Mouse (Mus musculus): Measurements from ENCODE around the gene Rnf5. TPM values are rescaled to one million over a fixed set of nuclear protein-coding genes. Genes with fewer than 3 reads are reported as not detected.

The Rnf5 gene
- total RNA-seq, 2 experiments from 2014 or later = 40.9 to 43.3 TPM

DNA sequence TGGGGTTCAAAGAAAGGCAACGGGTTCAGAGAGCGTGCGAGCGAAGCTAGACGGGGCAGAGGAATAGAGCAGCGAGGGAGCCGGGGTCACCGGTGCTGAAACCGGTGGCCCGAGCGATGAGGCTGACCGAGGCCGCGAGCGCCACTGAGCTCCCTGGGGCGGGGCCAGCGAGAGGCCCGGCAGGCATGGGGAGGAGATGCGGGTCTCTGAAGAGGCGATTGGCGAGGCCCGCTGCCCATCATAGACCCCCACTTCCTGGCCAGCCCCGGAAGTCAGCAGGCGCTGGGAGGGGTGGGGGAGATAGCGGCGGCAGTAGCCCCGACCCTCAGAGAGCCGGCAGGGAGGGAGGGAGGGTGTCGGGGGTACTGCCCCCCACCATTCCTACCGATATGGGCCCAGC, 2.1 kb upstream of the Rnf5 start:
- peak; percentile 97 to 98 for DNase-seq

DNA sequence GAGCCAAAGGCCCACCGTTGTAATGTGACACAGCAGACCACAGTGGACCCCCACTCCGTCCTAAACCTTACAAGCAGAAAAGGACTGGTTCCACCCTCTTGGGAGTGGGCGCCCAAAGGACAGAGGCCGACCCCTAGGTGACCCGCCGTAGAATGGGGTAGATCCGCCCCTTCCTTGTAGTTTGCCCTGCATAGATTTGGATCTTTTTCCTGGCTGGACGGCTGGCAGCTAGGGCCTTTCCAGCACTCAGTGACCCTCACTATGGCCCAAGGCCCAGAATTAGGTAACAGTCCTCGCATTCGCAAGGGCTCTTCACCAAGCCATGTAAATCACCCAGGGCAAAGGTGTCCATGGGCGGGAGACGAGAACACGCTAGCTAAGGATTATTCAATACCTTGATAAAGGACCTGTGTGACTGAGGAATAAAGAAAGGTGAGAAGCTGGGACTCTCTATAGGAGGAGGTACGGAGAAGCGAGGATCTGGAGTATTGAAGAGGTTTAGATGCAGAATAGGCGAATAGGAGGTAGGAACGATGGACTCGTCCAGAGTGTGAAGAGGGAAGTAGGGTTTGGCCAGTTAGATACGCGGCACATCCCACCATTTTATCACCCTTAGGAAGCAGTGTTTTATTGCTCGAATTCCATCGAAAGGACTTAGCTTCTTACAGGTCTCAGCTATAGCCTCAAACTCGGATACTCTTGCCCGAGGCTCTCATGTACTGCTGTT, 1.2 kb upstream of the Rnf5 start:
- DNase-seq = peak in 1 of 2 experiments; percentile 61

DNA sequence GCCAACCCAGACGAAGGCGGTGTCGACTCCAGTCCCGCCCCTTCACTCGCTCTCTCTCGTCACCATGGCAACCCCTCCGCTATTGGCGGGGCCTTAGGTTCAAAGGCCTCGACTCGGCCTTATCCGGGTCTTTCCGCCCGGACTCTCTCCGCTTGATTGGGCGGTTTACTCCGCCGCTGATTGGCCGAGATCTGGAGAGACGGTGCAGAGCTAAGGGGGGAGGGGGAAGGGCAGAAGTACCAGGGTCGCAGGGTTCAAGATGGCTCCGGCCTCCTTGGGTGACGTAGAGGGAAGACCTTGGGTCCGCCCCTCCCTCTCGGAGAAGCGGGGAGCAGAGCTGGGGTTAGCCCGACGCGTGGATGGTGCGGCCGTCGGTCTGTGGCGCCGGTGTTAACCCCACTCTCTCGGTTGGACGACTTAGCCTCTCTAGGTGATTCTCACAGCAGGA, 595 bp upstream of the Rnf5 start, which contains the start of gene Agpat1:
TSS of gene Agpat1 (plus strand) at position 202 of the 448 bp plus-strand sequence.
- DNase-seq = peak; percentile 98 to 100

DNA sequence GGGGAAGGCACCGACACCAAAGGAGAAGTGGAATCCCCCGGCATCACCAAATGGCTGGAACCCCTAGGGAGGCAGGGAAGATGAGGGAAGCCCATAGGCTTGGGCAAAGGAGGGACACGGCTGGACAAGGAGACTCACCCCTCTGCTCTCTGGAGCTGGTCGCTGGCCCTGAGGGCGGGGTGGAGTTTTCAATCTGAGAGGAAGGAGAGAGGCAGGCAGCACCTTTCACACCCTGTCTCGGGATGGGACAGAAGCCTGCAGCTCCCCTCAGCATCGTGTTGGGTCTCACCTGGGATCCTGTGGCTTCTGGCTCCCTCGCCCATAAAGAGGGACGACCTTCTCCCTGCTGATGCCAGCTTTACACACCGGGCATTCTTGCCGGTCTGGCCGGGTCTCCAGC, 1.7 kb downstream of the Rnf5 start:
- DNase-seq = no peak

DNA sequence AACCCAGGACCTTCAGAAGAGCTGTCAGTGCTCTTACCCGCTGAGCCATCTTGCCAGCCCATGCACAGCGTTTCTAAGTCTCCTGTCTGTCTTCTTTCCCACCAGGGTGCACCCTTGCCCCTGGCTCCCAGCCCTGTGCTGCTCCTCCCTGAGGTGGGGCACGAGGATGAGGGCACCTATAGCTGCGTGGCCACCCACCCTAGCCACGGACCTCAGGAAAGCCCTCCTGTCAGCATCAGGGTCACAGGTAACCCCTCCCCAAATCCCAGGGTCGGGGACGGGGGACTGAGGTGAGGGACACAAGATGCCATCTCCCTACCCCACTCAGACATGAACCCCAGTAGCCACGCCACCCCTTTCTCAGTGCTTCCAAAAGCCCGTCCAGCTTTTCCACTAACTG, 3.6 kb downstream of the Rnf5 start:
- DNase-seq = no peak

DNA sequence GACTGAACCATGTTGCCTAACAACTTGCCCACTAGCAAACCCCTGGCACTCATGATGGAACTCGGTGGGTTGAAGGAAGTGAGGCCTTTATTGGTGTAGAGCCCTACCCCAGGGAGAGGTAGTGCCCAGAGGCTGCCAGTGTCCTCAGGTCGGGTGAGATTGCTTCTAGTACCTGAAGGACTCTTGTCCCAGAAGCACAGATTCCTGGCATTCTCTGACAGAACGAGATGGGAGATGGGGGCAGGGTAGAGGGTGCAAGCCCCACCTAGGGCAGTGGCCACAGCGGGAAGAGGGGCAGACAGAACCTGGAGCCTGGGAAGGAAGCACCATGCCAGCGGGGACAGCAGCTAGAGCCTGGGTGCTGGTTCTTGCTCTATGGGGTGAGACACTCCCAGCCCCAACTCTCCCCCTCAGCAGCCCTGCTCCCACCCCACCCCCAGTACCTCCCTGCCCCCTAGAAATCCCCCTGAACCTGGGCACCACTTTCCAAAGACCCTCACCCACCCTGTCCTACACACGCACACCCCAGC, 5.9 kb downstream of the Rnf5 start, which contains the start of gene Ager:
TSS of gene Ager (plus strand) at position 297 of the 530 bp plus-strand sequence.
- DNase-seq = no peak

DNA sequence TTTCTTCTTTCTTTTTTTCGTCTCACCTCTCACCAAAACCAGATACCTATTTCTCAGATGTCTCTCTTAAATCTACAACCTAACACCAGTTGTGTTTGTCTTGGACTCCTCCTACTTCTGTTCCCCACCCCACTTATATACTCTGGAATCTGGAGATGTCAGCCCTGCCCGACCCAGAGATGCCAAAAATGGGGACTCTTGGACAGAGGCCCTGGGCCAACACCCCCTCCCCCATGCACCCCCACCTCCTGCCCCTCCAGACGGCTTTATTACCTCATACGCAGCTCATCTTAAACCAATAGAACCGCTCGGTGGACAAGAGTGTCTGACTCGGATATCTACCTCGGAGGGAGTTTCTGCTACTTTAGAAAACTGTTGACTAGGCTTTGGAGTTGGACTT, 7.4 kb downstream of the Rnf5 start:
- no peak for DNase-seq

DNA sequence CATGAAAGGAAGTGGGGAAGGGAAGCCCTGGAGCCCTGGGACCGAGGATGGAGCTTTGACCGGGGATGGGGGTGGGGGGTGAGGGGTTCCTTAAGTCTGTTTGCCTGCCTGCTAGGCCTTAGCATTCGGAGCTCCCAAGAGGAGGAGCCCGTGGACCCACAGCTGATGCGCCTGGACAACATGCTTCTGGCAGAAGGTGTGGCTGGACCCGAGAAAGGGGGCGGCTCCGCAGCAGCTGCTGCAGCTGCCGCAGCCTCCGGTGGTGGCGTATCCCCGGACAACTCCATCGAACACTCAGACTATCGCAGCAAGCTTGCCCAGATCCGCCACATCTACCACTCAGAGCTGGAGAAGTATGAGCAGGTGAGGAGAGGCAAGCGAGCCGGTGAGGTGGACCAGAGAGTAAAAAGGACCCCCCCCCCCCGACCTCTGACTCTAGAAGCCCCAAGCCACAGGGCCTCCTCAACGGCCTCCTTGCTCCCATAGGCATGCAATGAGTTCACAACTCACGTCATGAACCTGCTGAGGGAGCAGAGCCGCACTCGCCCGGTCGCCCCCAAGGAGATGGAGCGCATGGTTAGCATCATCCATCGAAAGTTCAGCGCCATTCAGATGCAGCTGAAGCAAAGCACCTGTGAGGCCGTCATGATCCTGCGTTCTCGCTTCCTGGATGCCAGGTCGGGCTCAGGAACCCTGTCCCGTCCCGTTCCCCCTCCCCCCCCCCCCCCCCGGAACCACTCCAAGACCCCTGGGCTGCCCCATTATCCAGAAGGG, 9.6 kb downstream of the Rnf5 start:
- no peak for DNase-seq

DNA sequence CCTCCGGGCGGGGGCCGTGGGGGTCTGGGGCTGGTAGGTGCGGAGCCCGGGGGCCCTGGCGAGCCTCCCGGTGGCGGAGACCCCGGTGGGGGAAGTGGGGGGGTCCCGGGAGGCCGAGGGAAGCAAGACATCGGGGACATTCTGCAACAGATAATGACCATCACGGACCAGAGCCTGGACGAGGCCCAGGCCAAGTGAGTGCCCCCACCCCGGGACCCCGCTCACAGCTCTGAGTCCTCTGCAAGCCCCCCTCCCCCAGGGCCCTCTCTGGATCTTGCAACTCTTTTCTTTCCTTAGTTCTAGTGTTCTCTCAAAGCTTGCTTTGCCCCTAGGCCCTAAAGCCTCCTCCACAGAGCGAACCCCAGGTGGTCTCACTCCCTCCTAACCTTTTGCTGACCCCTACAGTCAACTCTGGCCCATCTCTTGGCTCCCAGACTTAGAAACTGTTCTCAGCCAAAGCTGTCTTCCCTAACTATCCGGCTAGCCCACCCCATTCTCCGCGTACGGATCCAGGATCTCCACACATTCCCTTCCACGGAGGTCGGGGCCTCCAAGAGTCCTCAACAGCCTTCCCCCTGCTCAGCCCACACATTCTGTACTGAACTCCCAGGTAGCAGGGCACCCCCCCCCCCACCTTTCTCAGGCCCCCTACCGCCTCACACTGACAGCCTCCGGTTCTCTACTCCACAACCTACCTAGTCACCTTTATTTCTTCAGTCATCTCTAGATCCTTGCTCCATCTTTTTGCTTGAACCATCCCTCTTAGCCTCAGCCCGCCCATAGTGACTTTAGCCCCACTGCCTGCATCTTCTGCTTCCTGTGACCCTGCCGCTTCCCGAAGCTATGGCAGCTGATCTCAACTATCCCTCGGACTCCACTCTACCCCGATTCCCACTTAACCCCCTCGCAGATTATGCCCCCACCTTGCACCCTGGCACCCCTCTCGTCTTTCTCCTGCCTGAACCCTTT, 10.6 kb downstream of the Rnf5 start:
- DNase-seq = peak; percentile 36 to 55

DNA sequence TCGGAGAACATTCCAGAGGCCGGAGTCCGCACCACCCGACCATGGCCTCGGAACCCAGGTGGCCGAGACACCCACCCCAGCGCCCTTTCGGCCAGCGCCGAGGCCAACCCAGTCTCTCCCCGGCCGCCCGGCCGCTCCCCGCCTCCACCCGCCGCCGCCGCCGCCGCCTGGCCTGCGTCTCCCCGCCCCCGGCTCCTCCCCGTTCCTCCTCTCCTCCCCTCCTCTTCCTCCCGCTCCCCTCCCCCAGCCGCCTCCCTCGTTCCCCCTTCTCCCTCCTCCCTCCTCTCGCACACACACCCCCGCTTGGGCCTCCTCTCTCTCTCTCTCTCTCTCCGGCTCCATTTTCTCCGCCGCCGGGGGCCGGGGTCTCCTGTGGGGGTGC, 11.5 kb downstream of the Rnf5 start:
- peak; percentile 91 for DNase-seq

DNA sequence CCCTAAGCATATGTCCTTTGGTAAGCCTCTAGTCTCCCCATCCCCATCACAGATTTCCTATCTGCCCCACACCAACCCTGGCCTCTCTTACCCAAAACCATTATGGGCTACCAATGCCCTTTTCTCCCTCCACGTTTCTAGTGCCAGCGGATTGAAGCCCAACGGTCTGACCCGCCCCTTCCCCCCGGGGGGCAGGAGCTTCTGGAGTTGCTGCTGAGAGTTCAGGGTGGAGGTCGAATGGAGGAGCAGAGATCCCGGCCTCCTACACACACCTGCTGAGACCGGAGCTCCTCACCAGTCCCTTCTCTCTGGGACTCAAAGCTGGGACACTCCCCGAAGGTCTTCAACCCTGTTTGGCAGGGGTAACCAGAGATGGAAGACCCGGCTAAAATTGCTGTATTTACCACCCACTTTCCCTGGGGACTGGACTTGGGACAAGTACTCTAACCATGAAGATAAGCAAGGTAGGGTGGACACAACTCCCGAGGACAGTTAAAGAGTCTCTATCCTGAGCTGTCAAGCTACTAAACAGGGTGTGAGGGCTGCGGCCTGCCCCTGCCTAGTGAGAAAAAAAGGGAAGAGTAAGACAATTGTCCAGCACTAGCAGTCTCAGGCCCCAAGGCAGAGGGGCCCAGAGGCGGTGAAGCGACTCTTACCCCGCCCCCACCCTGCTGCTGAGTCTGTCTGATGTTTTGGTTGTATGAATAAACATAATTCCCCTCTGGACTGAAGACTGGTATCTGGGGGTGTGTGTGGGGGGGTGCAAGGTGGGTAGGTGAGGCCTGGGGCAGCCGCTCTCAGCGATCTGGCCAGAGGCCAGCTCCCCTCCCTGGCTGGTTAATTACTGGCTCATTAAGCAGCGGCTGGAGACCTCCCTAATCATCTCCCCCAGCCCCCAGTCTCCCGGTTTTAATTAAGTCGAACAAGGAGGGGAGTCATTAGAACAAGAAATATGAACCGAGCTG, 12.2 kb downstream of the Rnf5 start, which contains the start of gene Pbx2:
TSS of gene Pbx2 (plus strand) at position 238 of the 965 bp plus-strand sequence.
- peak; percentile 41 to 56 for DNase-seq

DNA sequence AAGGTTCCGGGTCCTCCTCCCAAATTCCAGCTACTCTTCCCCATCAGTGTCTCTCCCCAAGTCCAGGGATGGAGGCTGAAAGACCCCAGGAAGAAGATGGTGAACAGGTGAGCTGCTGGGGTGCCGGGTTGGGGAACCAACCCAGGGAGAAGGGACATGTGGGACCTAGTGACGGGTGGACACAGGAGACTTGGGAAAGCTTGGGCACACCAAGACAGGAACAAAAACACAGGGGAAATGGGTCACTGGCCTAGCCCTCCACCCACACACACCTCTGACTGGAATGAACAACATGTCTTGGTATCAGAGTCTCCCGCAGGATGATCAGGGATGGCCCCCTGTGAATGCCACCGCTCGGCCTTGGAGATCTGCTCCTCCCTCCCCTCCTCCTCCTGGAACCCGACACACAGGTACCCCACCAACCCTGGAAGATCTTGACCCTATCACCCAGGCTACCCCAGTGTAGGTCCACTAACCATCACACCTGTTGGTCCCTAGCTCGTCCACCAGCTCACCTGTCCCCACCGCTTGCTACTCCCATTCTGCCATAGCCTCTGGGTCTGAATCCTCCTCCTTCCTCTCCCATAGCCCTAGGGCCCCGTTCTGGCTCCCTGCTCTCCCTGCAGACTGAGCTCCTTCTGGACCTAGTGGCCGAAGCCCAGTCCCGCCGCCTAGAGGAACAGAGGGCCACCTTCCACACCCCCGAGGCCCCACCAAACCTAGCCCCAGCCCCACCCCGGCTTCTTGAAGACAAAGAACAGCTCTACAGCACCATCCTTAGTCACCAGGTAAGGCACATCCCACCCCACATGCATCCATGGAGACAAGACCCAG, 13.1 kb downstream of the Rnf5 start:
- DNase-seq = peak; percentile 30 to 43

DNA sequence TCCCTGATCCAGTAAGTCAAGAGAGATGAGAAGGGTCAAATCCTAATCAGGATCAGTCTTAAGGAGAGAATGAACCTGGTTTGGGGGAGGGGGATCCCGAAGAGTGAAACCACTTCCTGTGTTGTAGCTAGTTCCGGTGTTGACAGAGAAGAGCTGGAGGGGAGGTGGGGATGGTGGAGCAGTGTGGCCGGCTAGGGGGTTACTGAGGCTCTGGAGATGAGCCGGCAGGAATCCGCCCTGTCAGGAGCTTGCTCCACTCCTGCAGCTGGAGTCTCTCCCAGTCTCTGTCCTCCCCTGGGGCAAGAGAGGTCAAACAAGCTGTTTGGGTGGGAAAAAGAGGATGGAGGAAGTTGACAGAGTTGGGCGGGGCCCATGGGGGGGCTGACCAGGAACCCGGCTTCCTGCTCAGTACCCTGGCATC, 13.8 kb downstream of the Rnf5 start, which contains the start of gene Gpsm3:
TSS of gene Gpsm3 (plus strand) at position 126 of the 421 bp plus-strand sequence.
- DNase-seq = peak; percentile 77 to 88

DNA sequence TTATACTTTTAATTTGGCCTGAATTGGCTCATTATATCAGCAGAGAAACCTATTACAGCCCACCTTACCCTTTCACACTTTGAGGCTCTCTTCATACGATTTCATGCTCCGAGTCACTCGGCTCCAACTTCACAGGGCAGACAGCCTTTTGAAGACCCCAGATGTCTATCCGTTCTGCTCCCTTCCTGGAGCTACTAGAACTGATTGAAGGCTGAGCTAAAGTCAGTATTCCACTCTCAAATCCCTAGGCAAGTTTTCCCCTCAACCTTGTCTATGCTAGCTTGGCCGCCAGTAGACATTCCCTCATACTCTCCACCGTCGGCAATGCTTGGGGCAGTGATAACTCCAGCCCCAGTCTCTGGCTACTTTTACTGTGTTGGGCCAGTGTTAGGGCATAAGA, 14.3 kb downstream of the Rnf5 start:
- no peak for DNase-seq

DNA sequence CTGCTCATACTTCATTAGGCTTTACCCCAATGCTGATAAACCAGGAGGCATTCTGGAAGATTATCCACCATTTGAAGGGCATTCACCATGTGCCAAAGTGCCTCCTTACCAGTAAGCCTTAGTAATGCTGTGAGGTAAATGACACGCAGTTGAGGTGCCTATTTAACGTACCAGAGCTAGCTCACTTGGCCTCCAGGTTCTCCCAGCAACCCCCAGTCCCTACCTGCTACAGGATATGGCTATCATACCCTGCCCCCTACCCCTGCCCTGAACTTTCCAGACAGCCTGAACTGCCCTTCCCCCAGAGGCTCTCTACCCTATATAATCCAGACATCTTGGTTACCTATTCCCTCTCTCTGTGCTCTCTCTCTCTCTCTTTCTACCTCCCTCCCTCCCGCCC, 14.7 kb downstream of the Rnf5 start:
- DNase-seq = no peak

DNA sequence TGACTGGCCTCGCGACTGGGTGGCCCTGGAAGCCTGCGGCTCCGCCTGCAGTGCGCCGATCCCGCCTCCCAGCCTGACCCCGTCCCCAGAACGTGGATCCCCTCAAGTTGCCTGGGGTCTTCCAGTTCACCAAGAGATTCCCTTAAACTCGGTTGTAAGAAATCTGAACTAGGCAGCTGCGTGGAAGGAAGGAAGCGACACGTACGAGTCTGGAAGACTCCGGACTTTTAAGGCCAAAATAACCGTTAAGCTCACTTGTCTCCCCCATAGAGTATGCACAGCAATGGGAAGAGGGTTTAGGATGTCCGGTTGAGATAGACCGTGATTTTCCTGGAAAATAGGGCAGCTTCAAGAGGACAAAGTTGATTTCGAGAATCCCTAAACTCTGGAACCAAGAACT, 15.7 kb downstream of the Rnf5 start:
- DNase-seq = no peak

DNA sequence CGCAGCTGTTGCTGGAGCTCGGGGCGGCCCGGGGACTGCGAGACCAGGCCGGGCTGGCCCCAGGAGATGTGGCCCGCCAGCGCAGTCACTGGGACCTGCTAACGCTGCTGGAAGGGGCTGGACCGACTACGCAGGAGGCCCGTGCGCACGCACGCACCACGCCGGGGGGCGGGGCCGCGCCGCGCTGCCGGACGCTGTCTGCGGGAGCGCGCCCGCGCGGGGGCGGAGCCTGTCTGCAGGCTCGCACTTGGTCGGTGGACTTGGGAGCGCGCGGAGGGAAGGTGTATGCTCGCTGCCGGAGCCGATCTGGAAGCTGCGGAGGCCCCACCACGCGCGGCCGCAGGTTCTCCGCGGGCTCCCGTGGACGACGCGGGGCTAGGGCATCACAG, 16.1 kb downstream of the Rnf5 start:
- peak; percentile 96 to 98 for DNase-seq

DNA sequence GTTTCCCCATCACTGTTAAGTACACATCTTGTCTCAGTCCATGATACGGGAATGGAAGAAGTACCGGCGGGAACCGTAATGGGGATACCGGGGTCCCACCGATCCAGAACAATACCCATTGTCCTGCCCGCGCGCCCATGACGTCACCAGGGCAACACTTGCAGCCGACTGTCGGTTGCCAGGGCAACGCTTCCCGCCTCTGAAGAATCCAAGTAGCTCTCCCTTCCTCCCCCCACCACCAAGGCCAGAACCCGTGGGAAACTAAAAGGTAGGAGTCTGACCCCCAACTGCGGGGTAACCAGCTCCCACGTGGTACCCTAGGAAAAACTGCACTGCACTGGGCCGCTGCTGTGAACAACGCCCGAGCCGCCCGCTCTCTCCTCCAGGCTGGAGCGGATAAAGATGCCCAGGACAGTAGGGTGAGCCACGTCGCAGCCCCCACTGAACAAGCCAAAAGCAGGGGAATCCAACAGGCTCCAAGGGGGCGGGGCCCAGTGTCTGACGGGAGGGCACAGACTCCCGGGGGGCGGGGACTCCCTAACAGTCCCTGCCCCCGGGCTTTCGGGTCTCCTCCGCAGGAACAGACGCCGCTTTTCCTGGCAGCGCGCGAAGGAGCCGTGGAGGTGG, 16.6 kb downstream of the Rnf5 start:
- DNase-seq = peak; percentile 87 to 93

All from heart, adult 18-20 months (tissue).